Mouse (Mus musculus) common myeloid progenitor, adult 5-6 weeks (primary cell): ENCODE measurements at regions not wholly inside any gene's neighbourhood (a gene's known extent, or its start where the extent isn't known, plus 50 kb on each side); places are given as distances from the start of the nearest gene placed in this dataset.
A peak's percentile ranks its signal among the peaks of the same experiment; 100 is the strongest.

ENCODE experiments used
- ATAC-seq: replicated peaks from 2 replicates; pipeline ENCODE4 v1.8.0; 2016; ENCODE audit warnings: low read depth, mild to moderate bottlenecking, moderate TSS enrichment, inconsistent platforms; ENCODE audit not compliant: poor library complexity, severe bottlenecking

DNA sequence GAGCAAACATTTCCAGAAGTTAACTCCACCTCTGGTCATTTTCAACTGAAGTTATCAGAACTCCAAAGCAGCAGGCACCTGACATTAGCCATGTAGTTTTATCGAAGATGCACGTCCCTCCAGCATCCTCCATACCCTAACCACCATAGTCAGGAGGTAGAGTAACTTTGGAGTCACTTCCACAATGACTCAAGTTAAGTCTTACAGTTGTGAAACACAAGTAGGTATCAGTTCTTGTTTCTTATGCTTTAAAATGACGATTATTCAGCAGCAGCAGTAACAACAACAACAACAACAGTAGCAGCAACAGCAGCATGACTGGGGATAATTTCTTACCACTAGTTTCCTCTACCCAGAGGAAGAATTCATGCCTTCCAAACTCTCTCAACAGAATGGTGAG lies 51.3 kb upstream of the Tank start:
- 0 out of 2 replicates have a peak, but pooled peaks have one; percentile 32 for ATAC-seq

- peak; percentile 66; the same call in 1 of the 2 replicates for ATAC-seq
These were observed 54.2 kb upstream of the Tank start for GRCm38 (mm10) chr2:61524060-61524734.

DNA sequence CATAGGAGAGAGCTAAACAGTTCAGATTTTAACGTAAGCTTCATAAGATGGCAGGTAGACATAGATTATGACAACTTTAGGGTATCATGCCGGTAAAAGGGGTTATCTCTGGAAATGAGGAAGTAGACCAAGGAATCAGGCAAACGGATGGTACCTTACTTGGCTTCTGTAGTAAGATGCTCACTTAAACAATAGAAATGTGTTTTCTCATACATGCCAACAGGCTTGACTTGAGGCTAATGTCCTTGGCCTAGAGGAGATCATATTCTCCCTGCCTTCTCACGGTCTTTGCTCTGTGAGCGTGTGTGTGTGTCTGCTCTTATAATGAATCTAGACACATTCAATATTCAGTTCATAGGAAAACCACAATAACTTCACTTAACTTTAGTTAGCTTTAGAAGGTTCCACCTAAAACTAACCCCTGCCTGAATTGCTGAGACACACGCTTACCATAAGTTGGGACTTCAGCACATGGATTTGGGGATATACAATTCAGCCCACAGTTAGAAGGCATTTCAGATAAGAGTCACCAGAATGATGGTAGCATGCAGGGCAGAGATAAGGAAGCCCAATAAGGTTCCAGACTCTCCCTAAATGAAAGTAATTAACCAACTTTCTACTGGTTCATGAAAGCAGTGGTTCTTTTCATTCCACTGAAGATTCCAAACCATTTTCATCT lies 63.8 kb upstream of the Tank start:
- ATAC-seq = peak; percentile 27

DNA sequence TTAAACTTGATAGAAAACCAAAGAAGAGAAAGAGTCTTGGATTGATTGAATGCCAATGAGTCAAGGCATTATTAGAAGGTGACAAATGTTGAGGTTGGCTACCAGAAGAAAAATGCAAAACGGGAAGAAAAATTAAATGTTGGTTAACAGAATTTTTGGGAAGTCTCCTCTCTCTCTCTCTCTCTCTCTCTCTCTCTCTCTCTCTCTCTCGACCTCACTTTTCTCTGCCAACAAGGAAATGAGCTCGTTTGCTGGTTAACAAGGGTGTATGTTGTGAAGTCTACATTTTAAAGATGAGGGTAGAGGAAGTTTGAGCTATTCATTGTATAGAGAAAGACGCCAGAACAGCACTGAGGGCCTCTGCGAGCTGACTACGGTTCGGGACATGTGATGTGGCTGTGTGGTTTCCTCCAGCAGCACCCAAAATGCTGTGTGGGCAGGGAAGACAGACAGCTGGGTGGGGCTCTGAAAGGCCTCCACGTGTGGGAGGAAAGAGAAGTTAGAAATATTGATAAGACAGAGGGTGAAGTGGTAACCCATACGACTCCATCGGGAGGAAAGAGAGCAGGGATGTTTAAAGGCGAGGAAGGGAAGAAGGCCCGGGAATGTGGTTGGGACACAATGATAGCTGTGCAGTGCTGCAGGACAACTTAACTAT lies 64.5 kb upstream of the Tank start:
- ATAC-seq = peak; percentile 96

GRCm38 (mm10) chr2:61503594-61503993 lies 74.8 kb upstream of the Tank start:
- no peak for ATAC-seq

GRCm38 (mm10) chr2:61501922-61502321 lies 76.5 kb upstream of the Tank start:
- no peak for ATAC-seq

DNA sequence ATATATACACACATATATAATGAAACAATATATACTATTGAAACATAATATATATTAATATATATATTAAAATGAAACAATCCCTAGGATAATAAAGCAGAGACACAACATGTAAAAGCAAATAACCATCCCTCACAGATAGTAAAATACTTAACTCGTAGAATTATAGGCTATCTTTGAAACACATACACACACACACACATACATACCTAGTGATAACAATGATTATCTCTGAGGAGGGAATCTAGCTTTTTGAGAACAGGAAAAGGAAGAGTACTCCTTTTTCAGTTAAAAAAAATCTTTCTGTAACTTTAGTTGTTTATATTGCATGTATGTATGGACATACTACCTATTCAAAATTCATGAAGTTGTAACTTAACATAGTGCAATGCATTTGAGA lies 79.1 kb upstream of the Tank start:
- ATAC-seq = no peak

DNA sequence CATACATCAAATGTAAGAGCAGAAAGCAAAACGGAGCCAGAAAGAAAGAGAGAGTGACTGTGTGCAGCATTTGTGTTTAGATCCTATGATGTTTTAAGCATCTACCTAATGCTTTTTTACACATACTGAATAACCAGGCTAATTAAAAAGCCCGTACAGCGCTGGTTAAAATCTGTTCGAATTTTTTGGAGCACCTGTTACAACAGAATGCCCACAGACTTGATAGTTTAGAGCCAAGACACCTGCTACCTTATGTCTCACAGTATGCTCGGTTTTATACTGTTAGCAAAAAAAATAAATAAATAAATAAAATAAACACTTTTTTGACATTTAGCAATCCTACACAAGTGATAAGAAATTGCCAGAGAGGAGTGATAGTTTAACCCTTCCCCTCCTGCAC lies 80.5 kb upstream of the Tank start:
- ATAC-seq = no peak

GRCm38 (mm10) chr2:61496968-61497367 lies 81.4 kb upstream of the Tank start:
- ATAC-seq = no peak

DNA sequence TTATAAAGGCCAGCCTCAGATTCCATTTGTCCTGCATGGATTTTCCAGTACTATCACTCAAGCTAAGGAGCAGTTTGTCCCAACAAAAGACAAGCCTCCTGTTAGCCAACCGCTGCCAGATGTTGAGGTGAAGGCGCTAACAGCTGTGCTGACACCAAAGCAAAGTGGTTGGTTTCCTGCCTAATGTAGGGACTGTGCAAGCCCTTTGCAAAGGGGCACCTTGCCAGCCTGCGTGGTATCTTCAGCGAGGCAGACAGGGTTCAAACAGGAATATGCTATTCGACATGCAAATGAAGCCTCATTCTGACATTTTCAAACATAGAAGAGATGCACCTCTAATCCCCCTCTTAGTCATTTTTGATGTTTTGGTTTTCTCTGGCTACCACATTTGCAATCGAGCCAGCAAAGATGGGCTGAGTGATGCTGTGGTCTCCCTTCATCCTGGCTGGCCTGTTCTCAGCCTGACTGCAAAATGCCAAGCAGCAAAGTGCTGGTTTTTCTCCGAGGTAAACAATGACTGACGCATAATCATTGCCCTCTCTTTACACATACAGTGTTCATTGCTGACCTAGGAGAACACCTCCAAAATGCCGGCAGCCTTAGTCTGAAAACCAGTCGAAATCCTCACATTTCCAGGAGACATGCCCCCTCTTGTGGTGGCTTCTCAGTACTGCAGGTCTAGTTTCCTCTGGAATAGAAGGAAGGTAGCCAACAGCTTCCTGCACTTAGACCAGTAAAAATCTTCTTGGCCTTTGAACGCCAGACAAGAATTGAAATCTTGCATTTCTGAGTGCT lies 84.3 kb upstream of the Tank start:
- peak; percentile 76 for ATAC-seq

GRCm38 (mm10) chr2:61492043-61492743 lies 86.2 kb upstream of the Tank start:
- peak; percentile 69 for ATAC-seq

- ATAC-seq = peak; percentile 53; the same call in 1 of the 2 replicates
These were observed 87.8 kb upstream of the Tank start for GRCm38 (mm10) chr2:61490436-61491109.

GRCm38 (mm10) chr2:61489762-61490161 lies 88.6 kb upstream of the Tank start:
- ATAC-seq = no peak

DNA sequence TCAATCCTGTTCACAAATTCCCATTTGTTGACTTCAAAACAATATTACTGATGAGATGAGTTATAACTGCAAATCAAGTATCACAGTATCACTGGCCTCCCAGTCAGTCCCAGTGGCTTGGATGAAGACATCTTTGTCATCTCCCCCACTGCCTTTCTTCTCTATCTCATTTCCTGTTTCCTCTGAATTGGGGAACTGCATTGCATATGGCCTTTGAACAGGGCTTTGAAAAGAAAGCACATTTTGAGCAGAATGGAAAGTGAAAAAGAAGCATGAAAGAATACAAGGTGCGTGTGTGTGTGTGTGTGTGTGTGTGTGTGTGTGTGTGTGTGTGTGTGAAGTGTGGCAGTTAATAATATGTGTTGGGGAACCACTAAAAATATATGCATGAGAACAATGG lies 94.6 kb upstream of the Tank start:
- ATAC-seq = peak; percentile 99

- ATAC-seq = no peak
These were observed 101.7 kb upstream of the Tank start for GRCm38 (mm10) chr2:61476648-61477047.

DNA sequence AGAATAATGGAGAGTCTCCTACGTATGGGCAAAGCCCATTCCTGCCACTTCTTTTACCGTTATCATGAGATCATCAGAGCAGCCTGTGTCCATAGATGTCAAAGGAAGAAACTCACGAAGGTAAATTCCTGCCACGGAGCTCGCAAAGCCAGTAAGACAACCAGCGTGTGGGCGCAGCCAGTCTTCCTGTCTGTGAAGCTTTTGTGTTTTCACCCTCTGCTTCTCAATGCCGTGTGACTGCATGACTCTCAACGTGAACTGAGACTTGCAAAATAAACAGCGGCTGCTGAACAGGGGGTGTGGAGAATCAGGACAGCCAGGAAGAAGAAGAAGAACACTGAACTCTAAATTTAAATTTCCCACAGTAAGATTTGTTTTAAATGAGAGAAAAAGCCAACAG lies 103.8 kb upstream of the Tank start:
- no peak for ATAC-seq

DNA sequence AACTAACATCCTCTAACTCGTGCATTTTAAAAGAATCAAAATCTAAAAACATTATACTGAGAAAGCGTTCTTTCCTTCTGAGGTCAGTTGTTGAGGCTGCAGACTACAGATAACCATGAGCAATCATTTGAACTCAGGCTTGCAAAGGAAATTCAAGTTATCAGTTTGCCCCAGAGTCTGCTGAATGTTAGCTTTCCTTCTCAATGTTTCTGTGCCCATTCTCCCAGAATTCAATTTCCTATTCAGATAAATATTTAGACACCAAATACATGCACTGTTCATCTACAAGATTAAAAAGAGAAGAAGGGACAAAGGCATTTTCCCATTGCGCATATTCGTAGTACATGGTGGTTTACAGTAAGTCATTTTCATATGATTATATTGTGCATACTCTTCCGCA lies 107.9 kb upstream of the Tank start:
- ATAC-seq = peak; percentile 93

- ATAC-seq = no peak
These were observed 108.3 kb upstream of the Tank start for GRCm38 (mm10) chr2:61470064-61470463.

DNA sequence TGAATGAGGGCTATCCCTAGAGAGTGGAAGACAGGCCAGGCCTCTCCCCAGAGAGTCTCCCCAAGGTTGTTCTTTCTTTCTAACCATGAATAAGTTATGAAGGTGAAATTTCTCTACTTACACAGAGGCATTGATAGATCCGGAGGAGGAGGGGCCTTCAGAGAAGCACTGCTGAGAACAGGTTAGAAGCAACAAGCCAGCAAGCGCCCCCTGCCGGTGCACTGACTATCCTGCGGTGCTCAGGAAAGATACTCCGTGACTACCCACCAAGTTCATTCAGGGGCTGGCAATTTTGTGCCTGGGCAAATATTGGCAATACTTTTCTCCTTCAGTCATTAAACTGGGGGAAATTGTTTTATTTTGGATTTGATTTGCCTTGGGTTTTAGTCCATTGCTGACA lies 122.5 kb upstream of the Tank start:
- ATAC-seq = peak; percentile 49; the same call in 1 of the 2 replicates
